Mouse (Mus musculus): ENCODE results near the gene Ccdc73.

DNA sequence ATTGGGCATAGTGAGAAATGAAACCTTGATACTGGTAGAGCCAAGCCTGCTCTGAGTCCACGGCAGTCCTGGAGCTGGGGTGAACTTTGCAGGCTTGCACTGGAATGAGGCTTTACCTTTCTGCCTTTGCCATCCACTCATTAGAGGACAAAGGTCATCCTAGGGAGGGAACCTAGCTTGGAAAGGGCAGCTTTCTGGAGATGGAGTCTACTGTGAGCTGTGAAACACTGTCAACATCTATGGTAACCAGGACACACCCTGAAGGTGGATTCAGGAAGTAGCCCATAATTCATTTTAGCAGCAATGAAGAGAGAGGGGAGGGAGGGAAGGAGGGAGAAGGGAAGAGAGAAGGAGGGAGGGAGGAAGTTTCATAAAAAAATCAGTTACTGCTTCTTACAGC lies 187.9 kb downstream of the Ccdc73 start:
- TF ChIP-seq MAFK (IDR thresholded peaks at IDR 0.05; ENCODE audit: insufficient read depth, low read depth, low read length) = no peak
- TF ChIP-seq ZC3H11A (IDR thresholded peaks at IDR 0.05; ENCODE audit: borderline replicate concordance, low read depth, low read length) = no peak
- no peak for TF ChIP-seq ZNF384 (IDR thresholded peaks at IDR 0.05; ENCODE audit: low read depth, low read length)
- no peak for TF ChIP-seq CHD2 (IDR thresholded peaks at IDR 0.05; ENCODE audit: low read depth, low read length)

Measured in ES-E14 (cell line).